Comparison of ENCODE assay signal across 22 mouse cellular contexts in the genomic region with DNA sequence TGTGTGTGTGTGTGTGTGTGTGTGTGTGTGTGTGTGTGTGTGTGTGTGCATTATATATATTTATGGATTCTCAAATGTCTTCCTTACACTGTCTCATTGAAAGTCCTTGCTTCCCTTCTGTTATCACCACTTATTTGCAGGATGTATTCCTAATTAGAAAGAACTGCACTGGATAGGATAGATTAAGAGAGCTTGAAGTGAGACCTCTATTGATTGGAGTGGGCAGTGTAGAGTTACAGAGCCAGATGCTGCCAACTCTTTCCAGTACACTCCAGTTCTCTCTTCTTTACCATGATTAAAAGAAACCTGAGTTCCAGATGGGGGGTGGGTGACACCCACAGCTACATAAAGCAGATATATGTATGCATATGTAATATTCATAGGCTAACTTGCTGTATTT.
"Had no signal": no experiment of that assay in that cellular context is flagged by ENCODE, and none has a peak within 500 bp of the region (broad histone marks: within the 10 kb centered on the region; RNA-seq: fewer than 3 reads in every experiment).

No protein-coding gene starts in this region.

- ATAC-seq: liver, embryonic 12.5 days had no signal

- H3K36me3 ChIP-seq: limb, embryonic 10.5 days; limb, embryonic 13.5 days; liver, embryonic 12.5 days; liver, embryonic 15.5 days; lung, embryonic 15.5 days; neural tube, embryonic 12.5 days; neural tube, embryonic 15.5 days had no signal

- H3K4me2 ChIP-seq: limb, embryonic 13.5 days; liver, embryonic 12.5 days; liver, embryonic 15.5 days; lung, embryonic 15.5 days; neural tube, embryonic 12.5 days; neural tube, embryonic 15.5 days had no signal

- H3K27ac ChIP-seq: limb, embryonic 10.5 days; limb, embryonic 13.5 days; liver, embryonic 12.5 days; liver, embryonic 15.5 days; lung, embryonic 15.5 days; neural tube, embryonic 12.5 days; neural tube, embryonic 15.5 days; stomach, postnatal 0 days had no signal

- H3K4me1 ChIP-seq: limb, embryonic 10.5 days; limb, embryonic 13.5 days; liver, embryonic 12.5 days; liver, embryonic 15.5 days; lung, embryonic 15.5 days; megakaryocyte, embryonic 14.5 days; neural tube, embryonic 12.5 days had no signal

- H3K4me3 ChIP-seq: limb, embryonic 10.5 days; limb, embryonic 13.5 days; liver, embryonic 12.5 days; liver, embryonic 15.5 days; lung, embryonic 15.5 days; megakaryocyte, embryonic 14.5 days; neural tube, embryonic 12.5 days; neural tube, embryonic 15.5 days had no signal

- DNase-seq: kidney, adult 18-20 months; kidney, adult 9 months; kidney, postnatal 14 days; kidney, postnatal 4 days; liver; lung, adult 18-20 months; lung, postnatal 10 days; lung, postnatal 36 days; right cerebral cortex, adult 18-20 months; right cerebral cortex, postnatal 14 days; right cerebral cortex, postnatal 4 days; thymus, adult 2 months; thymus, postnatal 25 days had no signal

- H3K9me3 ChIP-seq: limb, embryonic 10.5 days; limb, embryonic 13.5 days; liver, embryonic 12.5 days; liver, embryonic 15.5 days; lung, embryonic 15.5 days; neural tube, embryonic 12.5 days; neural tube, embryonic 15.5 days had no signal

- H3K27me3 ChIP-seq: limb, embryonic 13.5 days; liver, embryonic 12.5 days; liver, embryonic 15.5 days; lung, embryonic 15.5 days; megakaryocyte, embryonic 14.5 days; neural tube, embryonic 12.5 days; neural tube, embryonic 15.5 days had no signal

- H3K9ac ChIP-seq: limb, embryonic 13.5 days; liver, embryonic 12.5 days; liver, embryonic 15.5 days; lung, embryonic 15.5 days; neural tube, embryonic 12.5 days; neural tube, embryonic 15.5 days had no signal
